Mouse (Mus musculus) hindbrain, postnatal 0 days (tissue): ENCODE measurements at regions not wholly inside any gene's neighbourhood (a gene's known extent, or its start where the extent isn't known, plus 50 kb on each side); places are given as distances from the start of the nearest gene placed in this dataset.

ENCODE experiments used
- ATAC-seq: fragments of 200-750 bp; cut with Nextera tagmentation; 2 replicates; pipeline ENCODE4 v1.8.0; 2017; ENCODE audit warnings: mild to moderate bottlenecking, moderate TSS enrichment, moderate library complexity
- DNase-seq: peaks from one replicate; pipeline ENCODE4 v3.0.0-alpha.2; 2015; ENCODE audit warnings: low spot score
- H3K27ac ChIP-seq: fragments of 300-500 bp; sonication (generic); 2 replicates; pipeline ENCODE4 v1.5.1; 2014; ENCODE audit warnings: mild to moderate bottlenecking
- H3K27me3 ChIP-seq: fragments of 300-500 bp; sonication (generic); 2 replicates; pipeline ENCODE4 v1.6.1; 2014; ENCODE audit warnings: low read length, mixed read lengths; ENCODE audit not compliant: insufficient read depth
- H3K36me3 ChIP-seq: fragments of 300-500 bp; sonication (generic); 2 replicates; pipeline ENCODE4 v1.6.1; 2014; ENCODE audit warnings: low read length, mixed read lengths; ENCODE audit not compliant: insufficient read depth
- H3K4me1 ChIP-seq: fragments of 300-500 bp; sonication (generic); 2 replicates; pipeline ENCODE4 v1.6.1; 2014; ENCODE audit warnings: antibody characterized with exemption, low read length, mixed read lengths; ENCODE audit not compliant: insufficient read depth
- H3K4me2 ChIP-seq: fragments of 300-500 bp; sonication (generic); 2 replicates; pipeline ENCODE4 v1.6.1; 2014; ENCODE audit warnings: low read depth, mild to moderate bottlenecking, low read length, moderate library complexity, mixed read lengths
- H3K4me3 ChIP-seq: fragments of 300-500 bp; sonication (generic); 2 replicates; pipeline ENCODE4 v1.5.1; 2014; ENCODE audit warnings: low read length
- H3K9ac ChIP-seq: fragments of 300-500 bp; sonication (generic); replicated peaks from 2 replicates; pipeline ENCODE4 v1.6.1; 2014; ENCODE audit warnings: mild to moderate bottlenecking, low read length, moderate library complexity, mixed read lengths
- H3K9me3 ChIP-seq: fragments of 300-500 bp; sonication (generic); 2 replicates; pipeline ENCODE4 v1.6.1; 2016; ENCODE audit warnings: low read length, mixed read lengths
- CTCF ChIP-seq: IDR thresholded peaks from 2 replicates; pipeline ENCODE4 v1.5.1; 2016; ENCODE audit warnings: antibody characterized with exemption, control low read depth, low read depth
- WGBS: fragments of 180-500 bp; shearing (Covaris S2); extraction: QIAGEN DNeasy Blood & Tissue Kit; methylation state at CpG from one replicate; pipeline ENCODE4 v1.1.7; 2014; 5-methylcytosine and 5-hydroxymethylcytosine counted together

- Histone ChIP-seq H3K9ac (no peak overlapping the region), H3K4me1 (0 out of 2 replicates have a peak, but pooled peaks cover 3% of the 10 kb centered on the region), H3K4me2 (no peak overlapping the region), H3K36me3 (no peaks in the 10 kb centered on the region), H3K27me3 (no peaks in the 10 kb centered on the region), H3K4me3 (no peak overlapping the region), H3K27ac (no peak overlapping the region), H3K9me3 (no peaks in the 10 kb centered on the region)
- DNase-seq (no peak), ATAC-seq (no peak)
- TF ChIP-seq CTCF = no peak
- WGBS = 81% methylated on average over 10 of the region's 10 CpGs
Observed at GRCm38 (mm10) chr13:107944831-107945230, 99.4 kb upstream of the Smim15 start.

- ATAC-seq (no peak), DNase-seq (no peak)
- no peak overlapping the region for H3K9ac ChIP-seq
- H3K27ac ChIP-seq = no peak overlapping the region
- H3K36me3 ChIP-seq = no peaks in the 10 kb centered on the region
- no peak for TF ChIP-seq CTCF
- 93% methylated on average over 4 of the region's 4 CpGs for WGBS
- no peak overlapping the region for H3K4me2 ChIP-seq
- no peaks in the 10 kb centered on the region for H3K9me3 ChIP-seq
- 0 out of 2 replicates have a peak, but pooled peaks cover 4% of the 10 kb centered on the region for H3K4me1 ChIP-seq
- no peaks in the 10 kb centered on the region for H3K27me3 ChIP-seq
- no peak overlapping the region for H3K4me3 ChIP-seq
Observed at GRCm38 (mm10) chr13:107942979-107943378, 101.3 kb upstream of the Smim15 start.

GRCm38 (mm10) chr13:107942297-107942962 lies 101.8 kb upstream of the Smim15 start:
- H3K9ac ChIP-seq = no peak overlapping the region
- no peaks in the 10 kb centered on the region for H3K27me3 ChIP-seq
- H3K4me2 ChIP-seq = no peak overlapping the region
- TF ChIP-seq CTCF = no peak
- no peak overlapping the region for H3K4me3 ChIP-seq
- no peak for DNase-seq
- 0 out of 2 replicates have a peak, but pooled peaks cover 4% of the 10 kb centered on the region for H3K4me1 ChIP-seq
- H3K9me3 ChIP-seq = no peaks in the 10 kb centered on the region
- no peaks in the 10 kb centered on the region for H3K36me3 ChIP-seq
- no peak overlapping the region for H3K27ac ChIP-seq
- no peak for ATAC-seq
- 62% methylated on average over 11 of the region's 11 CpGs for WGBS

- no peak overlapping the region for H3K27ac ChIP-seq
- 43% methylated on average over 15 of the region's 15 CpGs for WGBS
- ATAC-seq = no peak
- no peaks in the 10 kb centered on the region for H3K9me3 ChIP-seq
- no peak overlapping the region for H3K9ac ChIP-seq
- H3K4me3 ChIP-seq = no peak overlapping the region
- no peaks in the 10 kb centered on the region for H3K27me3 ChIP-seq
- TF ChIP-seq CTCF = no peak
- 0 out of 2 replicates have a peak, but pooled peaks cover 4% of the 10 kb centered on the region for H3K4me1 ChIP-seq
- H3K36me3 ChIP-seq = no peaks in the 10 kb centered on the region
- peak; percentile 63 for DNase-seq
- 0 out of 2 replicates have a peak overlapping the region, but pooled peaks have one; percentile 16 for H3K4me2 ChIP-seq
Observed at GRCm38 (mm10) chr13:107939916-107940646, 104.2 kb upstream of the Smim15 start.

GRCm38 (mm10) chr13:107935611-107936010 lies 108.6 kb upstream of the Smim15 start:
- Histone ChIP-seq H3K4me3 (no peak overlapping the region), H3K27ac (no peak overlapping the region), H3K9ac (no peak overlapping the region), H3K9me3 (no peaks in the 10 kb centered on the region), H3K36me3 (no peaks in the 10 kb centered on the region), H3K4me1 (0 out of 2 replicates have a peak, but pooled peaks cover 4% of the 10 kb centered on the region), H3K4me2 (no peak overlapping the region), H3K27me3 (no peaks in the 10 kb centered on the region)
- WGBS = 51% methylated on average over 12 of the region's 12 CpGs
- no peak for TF ChIP-seq CTCF
- ATAC-seq = no peak
- DNase-seq = no peak

- DNase-seq (no peak), ATAC-seq (peak; percentile 15; the same call in 1 of the 2 replicates)
- WGBS = 51% methylated on average over 11 of the region's 11 CpGs
- no peaks in the 10 kb centered on the region for H3K9me3 ChIP-seq
- H3K27me3 ChIP-seq = no peaks in the 10 kb centered on the region
- H3K27ac ChIP-seq = no peak overlapping the region
- no peaks in the 10 kb centered on the region for H3K4me1 ChIP-seq
- no peak overlapping the region for H3K4me2 ChIP-seq
- no peak for TF ChIP-seq CTCF
- no peak overlapping the region for H3K4me3 ChIP-seq
- no peak overlapping the region for H3K9ac ChIP-seq
- H3K36me3 ChIP-seq = no peaks in the 10 kb centered on the region
Observed at GRCm38 (mm10) chr13:107934691-107935090, 109.6 kb upstream of the Smim15 start.
